In the genomic region with DNA sequence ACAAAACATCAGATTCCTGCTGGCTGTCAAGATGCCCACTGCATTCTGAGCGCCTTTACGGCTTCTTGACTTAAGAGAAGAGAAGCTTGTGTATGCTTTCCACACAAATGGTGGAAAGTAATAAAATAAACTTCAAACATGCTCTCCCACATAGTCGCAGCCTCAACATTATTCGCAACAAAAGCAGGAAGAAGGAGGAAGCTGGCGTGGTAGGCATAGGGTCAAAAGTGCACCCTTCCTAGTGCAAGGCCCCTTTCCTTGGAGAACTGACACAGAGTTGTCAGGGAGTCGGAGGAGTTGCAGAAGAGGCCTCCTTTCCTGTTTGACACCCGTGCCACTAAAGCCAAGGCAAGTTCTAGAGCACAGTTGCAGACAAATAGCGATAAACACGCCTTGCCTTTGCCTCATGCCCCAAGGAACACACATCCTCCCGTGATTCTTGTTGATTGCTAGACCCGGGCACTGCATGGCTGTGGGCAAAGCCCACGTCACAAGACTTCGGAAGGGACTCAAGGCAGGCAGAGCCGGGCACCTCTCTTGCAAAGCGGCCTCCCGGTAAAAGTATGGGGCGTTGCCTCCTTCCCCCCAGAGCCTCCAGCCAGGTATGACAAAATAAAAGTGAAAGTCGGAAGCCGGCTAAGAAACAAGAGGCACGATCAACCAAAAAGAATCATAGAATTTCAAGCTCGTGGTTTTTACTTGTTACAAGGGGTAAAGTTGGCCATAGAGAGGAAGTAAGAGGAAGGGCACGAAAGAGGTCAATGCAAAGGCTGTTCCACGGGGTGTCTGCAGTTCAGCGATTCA, we compare ENCODE assay signal across 9 mouse cellular contexts. TPM values are rescaled to one million over a fixed set of nuclear protein-coding genes. Genes with fewer than 3 reads are reported as not detected.
DNase-seq lines count a peak whose midpoint lies in the region; ATAC-seq lines count a peak whose summit lies in the region.
"Had no signal": no experiment of that assay in that cellular context is flagged by ENCODE, and none has a peak within 500 bp of the region (broad histone marks: within the 10 kb centered on the region; RNA-seq: fewer than 3 reads in every experiment).

No protein-coding gene starts in this region.

- H3K36me3 ChIP-seq in erythroblast, embryonic 14.5 days (ENCODE audit: control insufficient read depth): no peaks in the 10 kb centered on the region
- H3K36me3 ChIP-seq in hindbrain, embryonic 12.5 days: no peaks in the 10 kb centered on the region
- no peaks in the 10 kb centered on the region for H3K36me3 ChIP-seq in lung, embryonic 16.5 days (ENCODE audit: control insufficient read depth, insufficient read depth, low read length)

- peak overlapping the region; percentile 99 for H3K4me2 ChIP-seq in hindbrain, embryonic 12.5 days (replicated peaks)
- peak overlapping the region; percentile 100 for H3K4me2 ChIP-seq in lung, embryonic 16.5 days (ENCODE audit: low read depth, low read length)

- DNase-seq in Muller cell, postnatal 12 days (ENCODE audit: inconsistent ontology term): peak; percentile 7
- no peak for DNase-seq in natural killer cell, adult 2 months (ENCODE audit: low spot score in 2 of 2)
- DNase-seq in layer of hippocampus, adult 9-11 months: no peak
- no peak for DNase-seq in left cerebral cortex, adult 18-20 months (ENCODE audit: low spot score in 2 of 2)

- WGBS in hindbrain, embryonic 12.5 days: 5% methylated on average over 24 of the region's 24 CpGs
- WGBS in lung, embryonic 16.5 days: 15% methylated on average over 24 of the region's 24 CpGs

- peaks cover 67% of the 10 kb centered on the region for H3K27me3 ChIP-seq in erythroblast, embryonic 14.5 days (ENCODE audit: control insufficient read depth)
- H3K27me3 ChIP-seq in hindbrain, embryonic 12.5 days: peaks cover 87% of the 10 kb centered on the region
- H3K27me3 ChIP-seq in lung, embryonic 16.5 days (ENCODE audit: control insufficient read depth, insufficient read depth, low read depth, low read length): peaks cover 65% of the 10 kb centered on the region

- ATAC-seq in erythroblast, adult 5-6 weeks (replicated peaks; ENCODE audit: low FRiP score, poor library complexity, severe bottlenecking): no peak
- ATAC-seq in hindbrain, embryonic 12.5 days (ENCODE audit: low FRiP score): no peak
- no peak for ATAC-seq in lung, embryonic 16.5 days (ENCODE audit: low read depth)

- no peak overlapping the region for H3K27ac ChIP-seq in hindbrain, embryonic 12.5 days
- H3K27ac ChIP-seq in lung, embryonic 16.5 days (ENCODE audit: low read length): no peak overlapping the region

- H3K4me3 ChIP-seq in erythroblast, embryonic 14.5 days (replicated peaks): peak overlapping the region; percentile 53
- H3K4me3 ChIP-seq in hindbrain, embryonic 12.5 days: peak overlapping the region; percentile 56
- H3K4me3 ChIP-seq in lung, embryonic 16.5 days (ENCODE audit: low read length): peak overlapping the region; percentile 64

- no peak overlapping the region for H3K9ac ChIP-seq in hindbrain, embryonic 12.5 days
- H3K9ac ChIP-seq in lung, embryonic 16.5 days (ENCODE audit: low read length): peak overlapping the region; percentile 64; the same call in 1 of the 2 replicates

- no peaks in the 10 kb centered on the region; the same call in 1 of the 2 replicates for H3K9me3 ChIP-seq in erythroblast, embryonic 14.5 days (ENCODE audit: control insufficient read depth, low read length)
- H3K9me3 ChIP-seq in hindbrain, embryonic 12.5 days (replicated peaks): no peaks in the 10 kb centered on the region
- no peaks in the 10 kb centered on the region for H3K9me3 ChIP-seq in lung, embryonic 16.5 days (ENCODE audit: control insufficient read depth, low read length)

- no peaks in the 10 kb centered on the region; the same call in 1 of the 2 replicates for H3K4me1 ChIP-seq in erythroblast, embryonic 14.5 days (ENCODE audit: control insufficient read depth)
- H3K4me1 ChIP-seq in hindbrain, embryonic 12.5 days: peaks cover 24% of the 10 kb centered on the region
- peaks cover 10% of the 10 kb centered on the region for H3K4me1 ChIP-seq in lung, embryonic 16.5 days (replicated peaks; ENCODE audit: control insufficient read depth, insufficient read depth, low read length)

RNA-seq across cellular contexts. Expression of a gene that starts 1.2 kb away (rescaled TPM):
- polyA plus RNA-seq in erythroblast, embryonic 14.5 days (2012): not detected in 2 replicates
- total RNA-seq in erythroblast, adult 5-6 weeks (2015; ENCODE audit: low replicate concordance): not detected in 2 replicates
- not detected in 2 replicates for total RNA-seq in erythroblast, adult 5-6 weeks (2017; ENCODE audit: low replicate concordance)
- polyA plus RNA-seq in hindbrain, embryonic 12.5 days (2016; fragmentation: Nextera tagmentation; extraction: Ambion mirVana): 2.9 and 3.0 TPM in 2 replicates
- polyA plus RNA-seq in lung, embryonic 16.5 days (2015; fragmentation: Nextera tagmentation; extraction: Ambion mirVana): 0.79 and 0.88 TPM in 2 replicates
- 1 to 10 TPM; 2.2 to 2.3 TPM for total RNA-seq in left cerebral cortex, adult 18-20 months (2021)

RNA-seq across cellular contexts. Expression of a gene that starts 2.0 kb away (rescaled TPM):
- polyA plus RNA-seq in erythroblast, embryonic 14.5 days (2012): not detected in 2 replicates
- not detected in 2 replicates for total RNA-seq in erythroblast, adult 5-6 weeks (2015; ENCODE audit: low replicate concordance)
- total RNA-seq in erythroblast, adult 5-6 weeks (2017; ENCODE audit: low replicate concordance): not detected in 2 replicates
- not detected in 2 replicates for polyA plus RNA-seq in hindbrain, embryonic 12.5 days (2016; fragmentation: Nextera tagmentation; extraction: Ambion mirVana)
- polyA plus RNA-seq in lung, embryonic 16.5 days (2015; fragmentation: Nextera tagmentation; extraction: Ambion mirVana): not detected in 2 replicates
- total RNA-seq in left cerebral cortex, adult 18-20 months (2021): under 1 TPM; 0.30 to 0.53 TPM
- polyA plus RNA-seq: C2C12 had no signal
